Mouse (Mus musculus): ENCODE measurements around the gene Rnf215. TPM values are rescaled to one million over a fixed set of nuclear protein-coding genes. Genes with fewer than 3 reads are reported as not detected.

Rnf215 gene
- polyA plus RNA-seq, 1 experiment from 2014 or later, result 44.9 TPM

GRCm38 (mm10) chr11:4115407-4115806, 19.6 kb upstream of the Rnf215 start:
- peaks cover 30% of the 10 kb centered on the region for H3K4me1 ChIP-seq
- H3K4me2 ChIP-seq, result no peak overlapping the region
- peaks cover 8% of the 10 kb centered on the region for H3K36me3 ChIP-seq
- WGBS, result 94% methylated on average over 4 of the region's 4 CpGs
- no peak overlapping the region for H3K4me3 ChIP-seq (replicated peaks)
- H3K27ac ChIP-seq (replicated peaks), result no peak overlapping the region
- no peak for ATAC-seq (ENCODE audit: low FRiP score)
- peaks cover 9% of the 10 kb centered on the region; the same call in 1 of the 2 replicates for H3K27me3 ChIP-seq (replicated peaks)
- no peak overlapping the region for H3K9ac ChIP-seq (replicated peaks)
- H3K9me3 ChIP-seq (replicated peaks), result no peaks in the 10 kb centered on the region

- H3K27me3 ChIP-seq (replicated peaks), result peaks cover 9% of the 10 kb centered on the region; the same call in 1 of the 2 replicates
- ATAC-seq (ENCODE audit: low FRiP score), result peak; percentile 19; the same call in 1 of the 2 replicates
- no peak overlapping the region for H3K27ac ChIP-seq (replicated peaks)
- no peaks in the 10 kb centered on the region for H3K36me3 ChIP-seq
- 56% methylated on average over 11 of the region's 11 CpGs for WGBS
- no peak overlapping the region for H3K4me3 ChIP-seq (replicated peaks)
- peak overlapping the region; percentile 95 for H3K4me2 ChIP-seq
- no peaks in the 10 kb centered on the region for H3K9me3 ChIP-seq (replicated peaks)
- peaks cover 30% of the 10 kb centered on the region for H3K4me1 ChIP-seq
- H3K9ac ChIP-seq (replicated peaks), result 0 out of 2 replicates have a peak overlapping the region, but pooled peaks have one; percentile 7
These were observed 18.4 kb upstream of the Rnf215 start for GRCm38 (mm10) chr11:4116458-4117141.

GRCm38 (mm10) chr11:4117372-4118071, 17.5 kb upstream of the Rnf215 start:
- peak overlapping the region; percentile 76 for H3K9ac ChIP-seq (replicated peaks)
- no peaks in the 10 kb centered on the region for H3K9me3 ChIP-seq (replicated peaks)
- H3K27ac ChIP-seq (replicated peaks), result peak overlapping the region; percentile 75
- peaks cover 9% of the 10 kb centered on the region; the same call in 1 of the 2 replicates for H3K27me3 ChIP-seq (replicated peaks)
- 15% methylated on average over 3 of the region's 3 CpGs for WGBS
- ATAC-seq (ENCODE audit: low FRiP score), result peak; percentile 26; the same call in 1 of the 2 replicates
- H3K4me1 ChIP-seq, result peaks cover 30% of the 10 kb centered on the region
- H3K4me3 ChIP-seq (replicated peaks), result peak overlapping the region; percentile 67
- peak overlapping the region; percentile 95 for H3K4me2 ChIP-seq
- H3K36me3 ChIP-seq, result no peaks in the 10 kb centered on the region

GRCm38 (mm10) chr11:4118081-4118921, 16.7 kb upstream of the Rnf215 start:
- H3K9me3 ChIP-seq (replicated peaks), result no peaks in the 10 kb centered on the region
- H3K4me1 ChIP-seq, result peaks cover 30% of the 10 kb centered on the region
- H3K9ac ChIP-seq (replicated peaks), result peak overlapping the region; percentile 76
- H3K4me2 ChIP-seq, result peak overlapping the region; percentile 95
- peaks cover 9% of the 10 kb centered on the region; the same call in 1 of the 2 replicates for H3K27me3 ChIP-seq (replicated peaks)
- peak; percentile 63 for ATAC-seq (ENCODE audit: low FRiP score)
- peak overlapping the region; percentile 75 for H3K27ac ChIP-seq (replicated peaks)
- H3K4me3 ChIP-seq (replicated peaks), result peak overlapping the region; percentile 67
- WGBS, result 2% methylated on average over 40 of the region's 41 CpGs
- no peaks in the 10 kb centered on the region for H3K36me3 ChIP-seq

- H3K36me3 ChIP-seq, result no peaks in the 10 kb centered on the region
- ATAC-seq (ENCODE audit: low FRiP score), result no peak
- no peak overlapping the region for H3K27ac ChIP-seq (replicated peaks)
- H3K4me3 ChIP-seq (replicated peaks), result no peak overlapping the region
- H3K4me1 ChIP-seq, result peaks cover 30% of the 10 kb centered on the region
- H3K9me3 ChIP-seq (replicated peaks), result no peaks in the 10 kb centered on the region
- no peak overlapping the region for H3K4me2 ChIP-seq
- H3K9ac ChIP-seq (replicated peaks), result no peak overlapping the region
- peaks cover 9% of the 10 kb centered on the region; the same call in 1 of the 2 replicates for H3K27me3 ChIP-seq (replicated peaks)
- 78% methylated on average over 5 of the region's 5 CpGs for WGBS
These were observed 15.4 kb upstream of the Rnf215 start for GRCm38 (mm10) chr11:4119635-4120034.

GRCm38 (mm10) chr11:4121691-4122090, 13.3 kb upstream of the Rnf215 start:
- Histone ChIP-seq H3K4me1 (peaks cover 22% of the 10 kb centered on the region), H3K9me3 (replicated peaks) (0 out of 2 replicates have a peak, but pooled peaks cover 11% of the 10 kb centered on the region), H3K9ac (replicated peaks) (no peak overlapping the region), H3K27ac (replicated peaks) (no peak overlapping the region), H3K4me2 (no peak overlapping the region), H3K4me3 (replicated peaks) (no peak overlapping the region), H3K36me3 (no peaks in the 10 kb centered on the region), H3K27me3 (replicated peaks) (peaks cover 9% of the 10 kb centered on the region; the same call in 1 of the 2 replicates)
- WGBS, result 84% methylated on average over 3 of the region's 3 CpGs
- no peak for ATAC-seq (ENCODE audit: low FRiP score)

- WGBS, result 87% methylated on average over 5 of the region's 5 CpGs
- no peak for ATAC-seq (ENCODE audit: low FRiP score)
- Histone ChIP-seq H3K4me2 (no peak overlapping the region), H3K27me3 (replicated peaks) (peaks cover 9% of the 10 kb centered on the region; the same call in 1 of the 2 replicates), H3K27ac (replicated peaks) (no peak overlapping the region), H3K4me3 (replicated peaks) (no peak overlapping the region), H3K9ac (replicated peaks) (no peak overlapping the region), H3K36me3 (no peaks in the 10 kb centered on the region), H3K9me3 (replicated peaks) (0 out of 2 replicates have a peak, but pooled peaks cover 11% of the 10 kb centered on the region), H3K4me1 (peaks cover 17% of the 10 kb centered on the region)
These were observed 12.8 kb upstream of the Rnf215 start for GRCm38 (mm10) chr11:4122226-4122625.

- ATAC-seq (ENCODE audit: low FRiP score), result no peak
- Histone ChIP-seq H3K9me3 (replicated peaks) (0 out of 2 replicates have a peak, but pooled peaks cover 11% of the 10 kb centered on the region), H3K4me2 (no peak within 1 kb of the TSS), H3K4me1 (peaks cover 10% of the 10 kb centered on the region), H3K9ac (replicated peaks) (no peak within 1 kb of the TSS), H3K27ac (replicated peaks) (no peak within 1 kb of the TSS), H3K36me3 (no peaks in the 10 kb centered on the region), H3K4me3 (replicated peaks) (no peak within 1 kb of the TSS), H3K27me3 (replicated peaks) (peaks cover 9% of the 10 kb centered on the region; the same call in 1 of the 2 replicates)
- 78% methylated on average over 10 of the region's 10 CpGs for WGBS
These were observed 12.0 kb upstream of the Rnf215 start, which contains the start of gene Sec14l2 for GRCm38 (mm10) chr11:4122742-4123579. Gene Sec14l2, minus strand, starts transcription at chr11:4123415.

- Histone ChIP-seq H3K27ac (replicated peaks) (no peak overlapping the region), H3K36me3 (no peaks in the 10 kb centered on the region), H3K27me3 (replicated peaks) (peaks cover 9% of the 10 kb centered on the region; the same call in 1 of the 2 replicates), H3K4me3 (replicated peaks) (no peak overlapping the region), H3K9me3 (replicated peaks) (0 out of 2 replicates have a peak, but pooled peaks cover 11% of the 10 kb centered on the region), H3K4me2 (no peak overlapping the region), H3K9ac (replicated peaks) (no peak overlapping the region), H3K4me1 (peaks cover 3% of the 10 kb centered on the region; the same call in 1 of the 2 replicates)
- 65% methylated on average over 5 of the region's 5 CpGs for whole genome bisulfite sequencing
- no peak for ATAC-seq (ENCODE audit: low FRiP score)
These were observed 11.1 kb upstream of the Rnf215 start for GRCm38 (mm10) chr11:4123922-4124321.

GRCm38 (mm10) chr11:4127059-4127458, 7.9 kb upstream of the Rnf215 start:
- Histone ChIP-seq H3K27ac (replicated peaks) (no peak overlapping the region), H3K4me2 (no peak overlapping the region), H3K9ac (replicated peaks) (no peak overlapping the region), H3K4me3 (replicated peaks) (no peak overlapping the region), H3K36me3 (no peaks in the 10 kb centered on the region), H3K27me3 (replicated peaks) (no peaks in the 10 kb centered on the region; the same call in 1 of the 2 replicates), H3K9me3 (replicated peaks) (0 out of 2 replicates have a peak, but pooled peaks cover 11% of the 10 kb centered on the region), H3K4me1 (no peaks in the 10 kb centered on the region)
- no peak for ATAC-seq (ENCODE audit: low FRiP score)
- WGBS, result 83% methylated on average over 1 of the region's 1 CpGs

All from neural tube, embryonic 15.5 days (tissue).